Mouse (Mus musculus): Measurements from ENCODE around the gene Togaram1. TPM values are rescaled to one million over a fixed set of nuclear protein-coding genes. Genes with fewer than 3 reads are reported as not detected.

Togaram1 gene
- 230 TPM for polyA plus RNA-seq (2014; fragmentation: Illumina TruSeq; extraction: RNeasy Lipid Tissue Mini Kit (QIAGEN cat#74804); ENCODE audit: low read depth, low replicate concordance)

DNA sequence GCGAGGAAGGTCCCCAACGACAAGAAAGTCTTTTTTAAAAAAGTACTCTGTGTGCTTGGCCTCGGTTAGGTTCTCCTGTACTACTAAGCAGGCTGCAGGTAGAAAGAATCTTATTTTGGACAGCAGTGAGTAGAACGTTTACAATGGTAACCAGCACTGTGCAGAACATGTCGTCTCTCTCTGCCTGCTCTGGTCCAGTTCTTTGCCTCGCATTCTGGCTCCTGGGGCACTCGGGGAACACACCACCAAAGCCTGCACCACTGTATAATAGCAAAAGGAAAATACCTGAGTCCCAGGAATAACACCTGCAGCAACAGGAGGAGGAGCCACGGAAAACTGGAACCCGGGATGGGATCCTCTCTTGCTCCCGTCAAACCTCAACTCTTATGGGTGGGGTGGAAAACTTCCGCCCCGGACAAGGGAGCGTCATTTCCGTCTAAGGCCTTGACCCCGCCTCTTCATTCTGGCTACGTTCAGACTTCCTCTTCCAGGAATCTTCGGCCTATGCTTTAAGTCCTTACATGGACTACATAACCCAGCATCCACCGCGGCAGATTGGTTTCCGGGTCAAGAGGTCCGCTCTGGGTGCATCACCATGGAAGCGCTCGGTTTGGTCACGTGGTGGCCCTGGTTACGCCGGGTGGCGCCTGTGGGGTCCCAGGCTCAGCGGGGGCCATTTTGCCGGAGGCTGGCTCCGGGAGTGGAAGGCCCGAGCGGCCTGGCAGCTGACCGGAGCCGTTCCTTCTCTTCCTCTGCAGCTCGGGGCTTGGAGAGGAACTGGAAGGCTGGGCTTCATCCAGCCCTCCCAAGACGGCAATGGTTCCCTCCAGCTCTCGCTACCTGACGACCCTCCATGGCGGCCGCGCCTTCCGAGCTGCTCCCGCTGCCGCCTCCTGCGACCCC lies at the start of gene Togaram1, which contains the start of gene Klhl28:
Gene Togaram1, plus strand, starts transcription at position 681 of the 903 bp plus-strand sequence.
Gene Klhl28, minus strand, starts transcription at position 411 of the 903 bp plus-strand sequence.

DNA sequence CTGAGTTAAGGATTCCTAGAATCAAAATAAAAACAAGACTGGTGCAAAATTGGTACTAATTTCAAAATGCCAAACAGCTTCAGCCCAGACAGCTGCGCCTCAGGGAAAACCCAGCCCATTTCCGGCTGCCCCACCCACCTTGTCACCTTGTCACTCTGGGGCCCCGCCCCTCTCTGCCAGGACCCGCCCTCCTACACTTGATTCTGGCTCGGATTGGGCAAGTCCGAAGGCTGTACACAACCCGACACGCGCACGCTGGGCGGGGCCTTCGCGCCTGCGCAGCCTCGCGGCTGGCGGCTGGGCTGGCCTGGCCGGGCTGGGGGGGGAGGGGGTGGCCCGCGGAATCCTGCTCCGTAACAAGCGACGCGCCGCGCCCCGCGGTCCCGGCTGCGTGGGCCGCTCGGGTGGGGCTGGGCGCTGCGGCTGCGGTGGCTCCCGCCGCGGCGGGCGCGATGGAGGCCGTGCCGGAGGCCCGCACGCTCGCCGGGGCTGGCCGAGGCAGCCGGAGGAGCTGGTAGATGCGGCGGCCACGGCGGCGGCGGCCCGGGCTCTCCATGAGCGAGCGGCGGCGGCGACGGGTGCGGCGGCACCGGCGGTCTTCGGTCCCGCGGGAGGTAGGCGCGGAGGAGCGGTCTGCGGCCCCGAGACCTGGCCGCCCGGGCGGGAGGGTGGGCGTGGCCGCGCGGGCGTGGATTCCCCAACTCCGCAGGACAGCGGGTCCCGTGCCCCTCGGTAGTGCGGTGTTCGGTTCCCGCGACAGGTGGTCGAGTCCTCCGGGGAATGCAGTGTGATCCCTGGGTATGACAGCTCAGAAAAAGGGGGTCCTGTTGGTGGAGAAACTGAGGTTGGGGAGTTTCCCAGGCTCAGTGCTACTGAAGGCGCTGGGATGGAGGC lies 47.8 kb upstream of the Togaram1 start, which contains the start of gene Gm527:
Gene Gm527, plus strand, starts transcription at position 329 of the 894 bp plus-strand sequence.

GRCm38 (mm10) chr12:65036190-65036870 lies 70.7 kb downstream of the Togaram1 start, which contains the start of gene Prpf39:
TSS of gene Prpf39 (plus strand) at chr12:65036333.

Other genes with a start within 250 kb of the Togaram1 start
- 270 TPM for gene Gm527, start 47.9 kb upstream of the Togaram1 start, polyA plus RNA-seq (2014; fragmentation: Illumina TruSeq; extraction: RNeasy Lipid Tissue Mini Kit (QIAGEN cat#74804); ENCODE audit: low read depth, low replicate concordance)
- 47.1 TPM for gene Klhl28, start 270 bp upstream of the Togaram1 start, polyA plus RNA-seq (2014; fragmentation: Illumina TruSeq; extraction: RNeasy Lipid Tissue Mini Kit (QIAGEN cat#74804); ENCODE audit: low read depth, low replicate concordance)
- gene Prpf39, start 70.5 kb downstream of the Togaram1 start, polyA plus RNA-seq (2014; fragmentation: Illumina TruSeq; extraction: RNeasy Lipid Tissue Mini Kit (QIAGEN cat#74804); ENCODE audit: low read depth, low replicate concordance), result 42.5 TPM
- gene Fkbp3, start 108.2 kb downstream of the Togaram1 start, polyA plus RNA-seq (2014; fragmentation: Illumina TruSeq; extraction: RNeasy Lipid Tissue Mini Kit (QIAGEN cat#74804); ENCODE audit: low read depth, low replicate concordance), result 85.6 TPM
- gene Fancm, start 109.8 kb downstream of the Togaram1 start, polyA plus RNA-seq (2014; fragmentation: Illumina TruSeq; extraction: RNeasy Lipid Tissue Mini Kit (QIAGEN cat#74804); ENCODE audit: low read depth, low replicate concordance), result 9.3 TPM
- gene Mis18bp1, start 206.8 kb downstream of the Togaram1 start, polyA plus RNA-seq (2014; fragmentation: Illumina TruSeq; extraction: RNeasy Lipid Tissue Mini Kit (QIAGEN cat#74804); ENCODE audit: low read depth, low replicate concordance), result 39.7 TPM